Mouse (Mus musculus) MEL (cell line): ENCODE data around the gene Tmem266. TPM values are rescaled to one million over a fixed set of nuclear protein-coding genes. Genes with fewer than 3 reads are reported as not detected.
A peak's percentile ranks its signal among the peaks of the same experiment; 100 is the strongest.

Experiments used
- DNase-seq: peaks from one replicate; pipeline ENCODE4 v3.0.0; 2011; ENCODE audit warnings: low read depth, low spot score
- H3K27ac ChIP-seq: 2 replicates; pipeline ENCODE4 v1.5.1; 2012; ENCODE audit warnings: low read depth, mild to moderate bottlenecking, control low read depth, low read length, moderate library complexity; ENCODE audit not compliant: control insufficient read depth
- H3K27me3 ChIP-seq, 2 experiments: fragments of 150-350 bp in 1 of 2; sonication (generic) in 1 of 2; 2 replicates each; pipeline ENCODE4 v1.6.1; 2012; ENCODE audit warnings: low read length in 2 of 2, mild to moderate bottlenecking in 2 of 2, improper control_type of control experiment in 1 of 2, moderate library complexity in 1 of 2; ENCODE audit not compliant: insufficient read depth in 2 of 2, control insufficient read depth in 1 of 2
- H3K36me3 ChIP-seq, 2 experiments: 2 replicates each; pipeline ENCODE4 v1.6.1; 2012 to 2014; ENCODE audit warnings: low read length in 2 of 2, improper control_type of control experiment in 1 of 2, inconsistent platforms in 1 of 2, mild to moderate bottlenecking in 1 of 2; ENCODE audit not compliant: insufficient read depth in 2 of 2, control insufficient read depth in 1 of 2
- H3K4me1 ChIP-seq, 2 experiments: fragments of 150-350 bp in 1 of 2; sonication (generic) in 1 of 2; 2 replicates each; pipeline ENCODE4 v1.6.1; 2012; ENCODE audit warnings: low read length in 2 of 2, improper control_type of control experiment in 1 of 2, mild to moderate bottlenecking in 1 of 2; ENCODE audit not compliant: insufficient read depth in 2 of 2, control insufficient read depth in 1 of 2
- H3K4me3 ChIP-seq, 2 experiments: fragments of 150-350 bp in 1 of 2; sonication (generic) in 1 of 2; 2 replicates each; pipeline ENCODE4 v1.5.1; 2012; ENCODE audit warnings: low read depth in 2 of 2, low read length in 2 of 2, mild to moderate bottlenecking in 2 of 2, moderate library complexity in 2 of 2, control low read depth in 1 of 2, improper control_type of control experiment in 1 of 2; ENCODE audit not compliant: control insufficient read depth in 1 of 2, insufficient read depth in 1 of 2
- H3K79me2 ChIP-seq: 2 replicates; pipeline ENCODE4 v1.6.1; 2012; ENCODE audit warnings: mild to moderate bottlenecking, low read length, moderate library complexity; ENCODE audit not compliant: control insufficient read depth, poor library complexity, insufficient read depth
- H3K9ac ChIP-seq: 2 replicates; pipeline ENCODE4 v1.6.1; 2012; ENCODE audit warnings: low read depth, mild to moderate bottlenecking, control low read depth, low read length, moderate library complexity; ENCODE audit not compliant: control insufficient read depth, poor library complexity, severe bottlenecking
- H3K9me3 ChIP-seq: fragments of 150-350 bp; sonication (generic); replicated peaks from 2 replicates; pipeline ENCODE4 v1.6.1; 2012; ENCODE audit warnings: mild to moderate bottlenecking, low read length, improper control_type of control experiment, moderate library complexity; ENCODE audit not compliant: insufficient read depth
- BHLHE40 ChIP-seq: IDR thresholded peaks from 2 replicates; pipeline ENCODE4 v1.6.1; 2012; ENCODE audit warnings: low read depth, mild to moderate bottlenecking, inconsistent platforms, low read length, improper control_type of control experiment, borderline replicate concordance
- CHD1 ChIP-seq: IDR thresholded peaks from 2 replicates; pipeline ENCODE4 v1.6.1; 2012; ENCODE audit warnings: low read depth, mild to moderate bottlenecking, inconsistent platforms, low read length, improper control_type of control experiment
- CHD2 ChIP-seq: IDR thresholded peaks from 2 replicates; pipeline ENCODE4 v1.6.1; 2011; ENCODE audit warnings: low read length, improper control_type of control experiment
- CTCF ChIP-seq, 3 experiments: IDR thresholded peaks in 2 of 3; conservative IDR thresholded peaks in 1 of 3; 2 replicates each; pipeline ENCODE4 v1.5.1; 2011 to 2012; ENCODE audit warnings: low read length in 3 of 3, low read depth in 2 of 3, mild to moderate bottlenecking in 2 of 3, improper control_type of control experiment in 1 of 3, inconsistent platforms in 1 of 3, mixed read lengths in 1 of 3, moderate library complexity in 1 of 3; ENCODE audit not compliant: control insufficient read depth in 1 of 3, insufficient read depth in 1 of 3, poor library complexity in 1 of 3, severe bottlenecking in 1 of 3
- E2F4 ChIP-seq: IDR thresholded peaks from 2 replicates; pipeline ENCODE4 v1.6.1; 2011; ENCODE audit warnings: low read depth, low read length, improper control_type of control experiment, borderline replicate concordance
- ELF1 ChIP-seq: IDR thresholded peaks from 2 replicates; pipeline ENCODE4 v1.6.1; 2014; ENCODE audit warnings: low read depth, mild to moderate bottlenecking, inconsistent platforms, low read length, improper control_type of control experiment, moderate library complexity
- EP300 ChIP-seq, 2 experiments: IDR thresholded peaks; 2 replicates each; pipeline ENCODE4 v1.6.1; 2011; ENCODE audit warnings: improper control_type of control experiment in 2 of 2, low read length in 2 of 2, low read depth in 1 of 2, mild to moderate bottlenecking in 1 of 2
- KAT2A ChIP-seq: conservative IDR thresholded peaks from 2 replicates; pipeline ENCODE4 v1.6.1; 2012; ENCODE audit warnings: low read depth, low read length, improper control_type of control experiment, inconsistent platforms
- MAFK ChIP-seq: IDR thresholded peaks from 2 replicates; pipeline ENCODE4 v1.6.1; 2011; ENCODE audit warnings: low read depth, mild to moderate bottlenecking, low read length, improper control_type of control experiment, borderline replicate concordance
- MAX ChIP-seq: IDR thresholded peaks from 2 replicates; pipeline ENCODE4 v1.6.1; 2011; ENCODE audit warnings: low read length, improper control_type of control experiment
- MYB ChIP-seq: IDR thresholded peaks from 2 replicates; pipeline ENCODE4 v1.6.1; 2011; ENCODE audit warnings: mild to moderate bottlenecking, low read depth, low read length, improper control_type of control experiment
- NRF1 ChIP-seq: IDR thresholded peaks from 2 replicates; pipeline ENCODE4 v1.6.1; 2014; ENCODE audit warnings: low read depth, mild to moderate bottlenecking, inconsistent platforms, low read length, improper control_type of control experiment, moderate library complexity; ENCODE audit not compliant: poor library complexity, insufficient read depth, severe bottlenecking
- POLR2AphosphoS2 ChIP-seq: IDR thresholded peaks from 2 replicates; pipeline ENCODE4 v1.6.1; 2011; ENCODE audit warnings: low read length, improper control_type of control experiment
- POLR2AphosphoS5 ChIP-seq: IDR thresholded peaks from 2 replicates; pipeline ENCODE4 v1.6.1; 2012; ENCODE audit warnings: low read depth, borderline replicate concordance, mild to moderate bottlenecking, inconsistent platforms, low read length, moderate library complexity, mixed read lengths
- RAD21 ChIP-seq: IDR thresholded peaks from 2 replicates; pipeline ENCODE4 v1.6.1; 2011; ENCODE audit warnings: mild to moderate bottlenecking, low read depth, low read length, improper control_type of control experiment
- TAL1 ChIP-seq: IDR thresholded peaks from 2 replicates; pipeline ENCODE4 v1.6.1; 2012; ENCODE audit warnings: mild to moderate bottlenecking, inconsistent platforms, low read length, moderate library complexity, mixed read lengths
- TCF12 ChIP-seq: IDR thresholded peaks from 2 replicates; pipeline ENCODE4 v1.6.1; 2014; ENCODE audit warnings: low read depth, mild to moderate bottlenecking, inconsistent platforms, low read length, improper control_type of control experiment, moderate library complexity
- UBTF ChIP-seq: IDR thresholded peaks from 2 replicates; pipeline ENCODE4 v1.6.1; 2012; ENCODE audit warnings: low read depth, mild to moderate bottlenecking, inconsistent platforms, low read length, improper control_type of control experiment, moderate library complexity, borderline replicate concordance; ENCODE audit not compliant: insufficient read depth
- USF2 ChIP-seq, 2 experiments: IDR thresholded peaks; 2 replicates each; pipeline ENCODE4 v1.6.1; 2011 to 2012; ENCODE audit warnings: improper control_type of control experiment in 2 of 2, low read length in 2 of 2, borderline replicate concordance in 1 of 2, inconsistent platforms in 1 of 2, low read depth in 1 of 2, mild to moderate bottlenecking in 1 of 2; ENCODE audit not compliant: insufficient read depth in 1 of 2
- ZC3H11A ChIP-seq: IDR thresholded peaks from 2 replicates; pipeline ENCODE4 v1.6.1; 2012; ENCODE audit warnings: low read depth, mild to moderate bottlenecking, inconsistent platforms, low read length, improper control_type of control experiment
- ZMIZ1 ChIP-seq: IDR thresholded peaks from 2 replicates; pipeline ENCODE4 v1.6.1; 2012; ENCODE audit warnings: low read depth, mild to moderate bottlenecking, inconsistent platforms, low read length, improper control_type of control experiment, moderate library complexity
- ZNF384 ChIP-seq: IDR thresholded peaks from 2 replicates; pipeline ENCODE4 v1.6.1; 2012; ENCODE audit warnings: low read depth, mild to moderate bottlenecking, inconsistent platforms, low read length, improper control_type of control experiment
- polyA plus RNA-seq, 2 experiments: library from polyadenylated mRNA; stranded (reverse) in 1 of 2; unstranded in 1 of 2; fragments of >175 nt in 1 of 2; fragments of >200 nt in 1 of 2; gene quantifications; 2 replicates each; pipeline versions ENCODE4 v1.2.1 to v1.2.4; 2012; ENCODE audit warnings: low replicate concordance in 2 of 2, low read depth in 1 of 2; ENCODE audit not compliant: insufficient read length in 2 of 2, insufficient read depth in 1 of 2, missing spikeins in 1 of 2
- total RNA-seq: library from RNA; depleted of rRNA; stranded (reverse); fragments of 300-350 nt; gene quantifications from 2 replicates; pipeline ENCODE4 v1.2.3, GENCODE M21; 2012

Tmem266 gene
- total and polyA plus RNA-seq, 3 experiments = not detected

GRCm38 (mm10) chr9:55395650-55396049 lies 68.9 kb downstream of the Tmem266 start:
- peak; percentile 53 for DNase-seq
- Histone ChIP-seq H3K27ac (no peak overlapping the region), H3K9ac (no peak overlapping the region), H3K4me3 (no peak overlapping the region), H3K36me3 (no peaks in the 10 kb centered on the region), H3K4me1 (peaks cover 0 to 5% of the 10 kb centered on the region in 2 experiments; a peak in 1 of 4 replicates), H3K79me2 (no peaks in the 10 kb centered on the region), H3K27me3 (peaks cover 4 to 27% of the 10 kb centered on the region in 2 experiments; a peak in 3 of 4 replicates), H3K9me3 (no peaks in the 10 kb centered on the region)
- TF ChIP-seq ZMIZ1 (no peak), ZC3H11A (no peak), EP300 (IDR thresholded peaks at IDR 0.05; ENCODE audit: low read depth in 1 of 2, low read length in 2 of 2) (0 out of 4 replicates have a peak, but pooled peaks of 1 of the 2 experiments have one; percentile 15), CHD2 (no peak)

GRCm38 (mm10) chr9:55398985-55399554 lies 72.4 kb downstream of the Tmem266 start:
- Histone ChIP-seq H3K79me2 (no peaks in the 10 kb centered on the region), H3K9me3 (no peaks in the 10 kb centered on the region), H3K4me3 (no peak overlapping the region), H3K27me3 (peaks cover 4 to 29% of the 10 kb centered on the region in 2 experiments; a peak in 3 of 4 replicates), H3K36me3 (no peaks in the 10 kb centered on the region), H3K9ac (no peak overlapping the region), H3K4me1 (0 out of 4 replicates have a peak, but pooled peaks cover 0 to 3% of the 10 kb centered on the region in 2 experiments), H3K27ac (no peak overlapping the region)
- TF ChIP-seq E2F4 = no peak
- no peak for TF ChIP-seq NRF1
- TF ChIP-seq CHD1 = no peak
- no peak for TF ChIP-seq EP300 (IDR thresholded peaks at IDR 0.05; ENCODE audit: low read depth in 1 of 2, low read length in 2 of 2)
- no peak for TF ChIP-seq KAT2A
- TF ChIP-seq POLR2AphosphoS2 = no peak
- TF ChIP-seq MAFK = no peak
- TF ChIP-seq ZNF384 = no peak
- DNase-seq = no peak

GRCm38 (mm10) chr9:55402276-55402675 lies 75.6 kb downstream of the Tmem266 start:
- no peak for TF ChIP-seq USF2 (IDR thresholded peaks at IDR 0.05; ENCODE audit: borderline replicate concordance in 1 of 2, insufficient read depth in 1 of 2, low read depth in 1 of 2, low read length in 2 of 2)
- TF ChIP-seq ZNF384 = no peak
- TF ChIP-seq MAX = no peak
- TF ChIP-seq RAD21 = no peak
- no peak for TF ChIP-seq TCF12
- no peak for TF ChIP-seq ELF1
- no peak for TF ChIP-seq MYB
- no peak for TF ChIP-seq CTCF (IDR thresholded peaks at IDR 0.05 in 2 of 3, conservative IDR thresholded peaks at IDR 0.05 in 1 of 3; ENCODE audit: control insufficient read depth in 1 of 3, insufficient read depth in 1 of 3, low read depth in 2 of 3, low read length in 3 of 3, poor library complexity in 1 of 3, severe bottlenecking in 1 of 3)
- TF ChIP-seq ZC3H11A = no peak
- no peak for TF ChIP-seq E2F4
- no peak for TF ChIP-seq POLR2AphosphoS5
- TF ChIP-seq KAT2A = no peak
- TF ChIP-seq TAL1 = no peak
- TF ChIP-seq UBTF = no peak
- TF ChIP-seq BHLHE40 = no peak
- no peak overlapping the region for H3K27ac ChIP-seq
- H3K79me2 ChIP-seq = no peaks in the 10 kb centered on the region
- no peak for DNase-seq
- no peaks in the 10 kb centered on the region for H3K9me3 ChIP-seq
- no peaks in the 10 kb centered on the region for H3K36me3 ChIP-seq
- no peak overlapping the region for H3K9ac ChIP-seq
- H3K4me3 ChIP-seq = no peak overlapping the region
- H3K27me3 ChIP-seq = peaks cover 4 to 19% of the 10 kb centered on the region in 2 experiments; a peak in 3 of 4 replicates
- H3K4me1 ChIP-seq = no peaks in the 10 kb centered on the region
